Mouse (Mus musculus): ENCODE results near the gene Plcl1.

GRCm38 (mm10) chr1:55792817-55793216, 387.1 kb downstream of the Plcl1 start:
- TF ChIP-seq CTCF (IDR thresholded peaks at IDR 0.05; ENCODE audit: low read depth) (no peak), EP300 (IDR thresholded peaks at IDR 0.05; ENCODE audit: low read depth) (no peak)

Data from liver, postnatal 0 days (tissue).